Mouse (Mus musculus) lung, embryonic 16.5 days (tissue): ENCODE results near the gene Col5a1. TPM values are rescaled to one million over a fixed set of nuclear protein-coding genes. Genes with fewer than 3 reads are reported as not detected.

Experiments
- ATAC-seq: fragments of 200-750 bp; cut with Nextera tagmentation; 2 replicates; pipeline ENCODE4 v1.8.0; 2017; ENCODE audit warnings: low read depth, mild to moderate bottlenecking, moderate library complexity
- H3K27ac ChIP-seq: fragments of 300-500 bp; sonication (generic); 2 replicates; pipeline ENCODE4 v1.5.1; 2014; ENCODE audit warnings: mild to moderate bottlenecking, control low read depth, low read length
- H3K27me3 ChIP-seq: fragments of 300-500 bp; sonication (generic); 2 replicates; pipeline ENCODE4 v1.6.1; 2014; ENCODE audit warnings: low read depth, low read length, mixed read lengths; ENCODE audit not compliant: control insufficient read depth, insufficient read depth
- H3K36me3 ChIP-seq: fragments of 300-500 bp; sonication (generic); 2 replicates; pipeline ENCODE4 v1.6.1; 2014; ENCODE audit warnings: low read length; ENCODE audit not compliant: control insufficient read depth, insufficient read depth
- H3K4me1 ChIP-seq: fragments of 300-500 bp; sonication (generic); replicated peaks from 2 replicates; pipeline ENCODE4 v1.6.1; 2014; ENCODE audit warnings: low read length, mixed read lengths; ENCODE audit not compliant: control insufficient read depth, insufficient read depth
- H3K4me2 ChIP-seq: fragments of 300-500 bp; sonication (generic); 2 replicates; pipeline ENCODE4 v1.6.1; 2014; ENCODE audit warnings: low read depth, low read length, control low read depth
- H3K4me3 ChIP-seq: fragments of 300-500 bp; sonication (generic); 2 replicates; pipeline ENCODE4 v1.5.1; 2014; ENCODE audit warnings: mild to moderate bottlenecking, low read length, control low read depth
- H3K9ac ChIP-seq: fragments of 300-500 bp; sonication (generic); 2 replicates; pipeline ENCODE4 v1.6.1; 2014; ENCODE audit warnings: low read length, control low read depth
- H3K9me3 ChIP-seq: fragments of 300-500 bp; sonication (generic); 2 replicates; pipeline ENCODE4 v1.6.1; 2016; ENCODE audit warnings: low read length; ENCODE audit not compliant: control insufficient read depth
- WGBS: fragments of 180-500 bp; shearing (Covaris S2); extraction: QIAGEN DNeasy Blood & Tissue Kit; methylation state at CpG from one replicate; pipeline ENCODE4 v1.1.7; 2014; 5-methylcytosine and 5-hydroxymethylcytosine counted together
- polyA plus RNA-seq: library from polyadenylated mRNA; unstranded; fragments of >200 nt; fragmentation: Nextera tagmentation; extraction: Ambion mirVana; gene quantifications from 2 replicates; pipeline ENCODE4 v1.2.1, GENCODE M21; 2015

Gene Col5a1
- polyA plus RNA-seq, 1 experiment from 2014 or later = 66.2 TPM

- Histone ChIP-seq H3K4me1 (peaks cover 10% of the 10 kb centered on the region), H3K27me3 (no peaks in the 10 kb centered on the region), H3K27ac (no peak overlapping the region), H3K4me2 (no peak overlapping the region), H3K9me3 (no peaks in the 10 kb centered on the region), H3K9ac (no peak overlapping the region), H3K36me3 (peaks cover 2% of the 10 kb centered on the region; the same call in 1 of the 2 replicates), H3K4me3 (no peak overlapping the region)
- no peak for ATAC-seq
Observed at GRCm38 (mm10) chr2:27983093-27983492, 96.9 kb downstream of the Col5a1 start.

- Histone ChIP-seq H3K9ac (no peak overlapping the region), H3K27ac (no peak overlapping the region), H3K4me2 (no peak overlapping the region), H3K36me3 (peaks cover 2% of the 10 kb centered on the region; the same call in 1 of the 2 replicates), H3K4me3 (no peak overlapping the region), H3K27me3 (no peaks in the 10 kb centered on the region), H3K4me1 (peaks cover 10% of the 10 kb centered on the region), H3K9me3 (no peaks in the 10 kb centered on the region)
- no peak for ATAC-seq
- WGBS = 58% methylated on average over 3 of the region's 3 CpGs
Observed at GRCm38 (mm10) chr2:27983884-27984283, 97.7 kb downstream of the Col5a1 start.

- 71% methylated on average over 4 of the region's 4 CpGs for WGBS
- no peak overlapping the region for H3K27ac ChIP-seq
- H3K4me2 ChIP-seq = no peak overlapping the region
- no peaks in the 10 kb centered on the region for H3K27me3 ChIP-seq
- peaks cover 5% of the 10 kb centered on the region; the same call in 1 of the 2 replicates for H3K36me3 ChIP-seq
- H3K4me3 ChIP-seq = no peak overlapping the region
- ATAC-seq = no peak
- H3K4me1 ChIP-seq = peaks cover 4% of the 10 kb centered on the region; the same call in 1 of the 2 replicates
- H3K9ac ChIP-seq = no peak overlapping the region
- H3K9me3 ChIP-seq = no peaks in the 10 kb centered on the region
Observed at GRCm38 (mm10) chr2:27986751-27987150, 100.5 kb downstream of the Col5a1 start.

GRCm38 (mm10) chr2:27990430-27991211, 104.4 kb downstream of the Col5a1 start:
- Histone ChIP-seq H3K9ac (no peak overlapping the region), H3K4me1 (no peaks in the 10 kb centered on the region), H3K27ac (no peak overlapping the region), H3K36me3 (peaks cover 8% of the 10 kb centered on the region; the same call in 1 of the 2 replicates), H3K4me2 (no peak overlapping the region), H3K9me3 (no peaks in the 10 kb centered on the region), H3K4me3 (no peak overlapping the region), H3K27me3 (no peaks in the 10 kb centered on the region)
- ATAC-seq = no peak
- WGBS = 75% methylated on average over 12 of the region's 13 CpGs

- Histone ChIP-seq H3K36me3 (peaks cover 8% of the 10 kb centered on the region; the same call in 1 of the 2 replicates), H3K27me3 (no peaks in the 10 kb centered on the region), H3K4me1 (no peaks in the 10 kb centered on the region), H3K27ac (no peak overlapping the region), H3K9ac (no peak overlapping the region), H3K4me3 (no peak overlapping the region), H3K4me2 (no peak overlapping the region), H3K9me3 (no peaks in the 10 kb centered on the region)
- no peak for ATAC-seq
- WGBS = 69% methylated on average over 5 of the region's 5 CpGs
Observed at GRCm38 (mm10) chr2:27993416-27993815, 107.2 kb downstream of the Col5a1 start.

- 81% methylated on average over 9 of the region's 9 CpGs for WGBS
- H3K4me2 ChIP-seq = no peak overlapping the region
- H3K36me3 ChIP-seq = no peaks in the 10 kb centered on the region; the same call in 1 of the 2 replicates
- H3K27ac ChIP-seq = no peak overlapping the region
- no peak overlapping the region for H3K4me3 ChIP-seq
- H3K9ac ChIP-seq = no peak overlapping the region
- no peaks in the 10 kb centered on the region; the same call in none of the 2 replicates for H3K4me1 ChIP-seq
- H3K27me3 ChIP-seq = no peaks in the 10 kb centered on the region
- ATAC-seq = no peak
- H3K9me3 ChIP-seq = no peaks in the 10 kb centered on the region
Observed at GRCm38 (mm10) chr2:27999996-28000583, 113.9 kb downstream of the Col5a1 start.

GRCm38 (mm10) chr2:28000660-28001059, 114.4 kb downstream of the Col5a1 start:
- 74% methylated on average over 3 of the region's 3 CpGs for WGBS
- Histone ChIP-seq H3K9me3 (no peaks in the 10 kb centered on the region), H3K27me3 (no peaks in the 10 kb centered on the region), H3K9ac (no peak overlapping the region), H3K4me1 (no peaks in the 10 kb centered on the region; the same call in none of the 2 replicates), H3K27ac (no peak overlapping the region), H3K4me2 (no peak overlapping the region), H3K4me3 (no peak overlapping the region), H3K36me3 (no peaks in the 10 kb centered on the region; the same call in 1 of the 2 replicates)
- no peak for ATAC-seq

- H3K27ac ChIP-seq = no peak overlapping the region
- no peak for ATAC-seq
- no peaks in the 10 kb centered on the region; the same call in 1 of the 2 replicates for H3K36me3 ChIP-seq
- H3K27me3 ChIP-seq = no peaks in the 10 kb centered on the region
- H3K9ac ChIP-seq = no peak overlapping the region
- H3K9me3 ChIP-seq = no peaks in the 10 kb centered on the region
- no peak overlapping the region for H3K4me3 ChIP-seq
- WGBS = 87% methylated on average over 11 of the region's 11 CpGs
- no peak overlapping the region for H3K4me2 ChIP-seq
- H3K4me1 ChIP-seq = no peaks in the 10 kb centered on the region; the same call in none of the 2 replicates
Observed at GRCm38 (mm10) chr2:28001206-28001605, 115.0 kb downstream of the Col5a1 start.

- no peak overlapping the region for H3K9ac ChIP-seq
- no peak overlapping the region for H3K27ac ChIP-seq
- no peaks in the 10 kb centered on the region for H3K27me3 ChIP-seq
- ATAC-seq = no peak
- H3K36me3 ChIP-seq = peaks cover 8% of the 10 kb centered on the region
- no peaks in the 10 kb centered on the region for H3K9me3 ChIP-seq
- H3K4me3 ChIP-seq = no peak overlapping the region
- 58% methylated on average over 4 of the region's 4 CpGs for WGBS
- no peak overlapping the region for H3K4me2 ChIP-seq
- peaks cover 5% of the 10 kb centered on the region for H3K4me1 ChIP-seq
Observed at GRCm38 (mm10) chr2:28005187-28005586, 119.0 kb downstream of the Col5a1 start.
